Mouse (Mus musculus) lung, adult 2 months (tissue): ENCODE data around the gene Sptssb.

Source experiments
- CTCF ChIP-seq: fragments of 200-500 bp; IDR thresholded peaks from 2 replicates; pipeline ENCODE4 v1.5.1; 2011; ENCODE audit warnings: mild to moderate bottlenecking, low read length, control low read depth; ENCODE audit not compliant: insufficient read depth
- POLR2A ChIP-seq: fragments of 200-500 bp; IDR thresholded peaks from 2 replicates; pipeline ENCODE4 v1.6.1; 2011; ENCODE audit warnings: low read depth, mild to moderate bottlenecking, control low read depth, low read length, borderline replicate concordance; ENCODE audit errors: extremely low read depth

GRCm38 (mm10) chr3:69877538-69877937, 17.8 kb upstream of the Sptssb start:
- TF ChIP-seq CTCF (no peak), POLR2A (no peak)
